Mouse (Mus musculus) cortical plate, adult 2 months (tissue): ENCODE results near the gene Unc50.

ENCODE experiments used
- CTCF ChIP-seq: fragments of 200-500 bp; IDR thresholded peaks from 2 replicates; pipeline ENCODE4 v1.5.1; 2011; ENCODE audit warnings: mild to moderate bottlenecking, control low read depth, low read length; ENCODE audit not compliant: insufficient read depth; ENCODE audit errors: extremely low read depth
- POLR2A ChIP-seq: fragments of 200-500 bp; IDR thresholded peaks from 2 replicates; pipeline ENCODE4 v1.6.1; 2011; ENCODE audit warnings: mild to moderate bottlenecking, low read length, control low read depth; ENCODE audit not compliant: insufficient read depth; ENCODE audit errors: extremely low read depth

- no peak for TF ChIP-seq CTCF
- TF ChIP-seq POLR2A = no peak
Observed at GRCm38 (mm10) chr1:37467806-37468205, 37.9 kb downstream of the Unc50 start.
